Mouse (Mus musculus): Measurements from ENCODE around the gene Tm4sf19. TPM values are rescaled to one million over a fixed set of nuclear protein-coding genes. Genes with fewer than 3 reads are reported as not detected.
A peak's percentile ranks its signal among the peaks of the same experiment; 100 is the strongest.
"Not testable (repeated sequence)": the region's sequence is repeated elsewhere in the genome, so short reads cannot be mapped to it uniquely, and the experiment has no call there.

The Tm4sf19 gene
- total RNA-seq, 2 experiments from 2014 or later: not detected

- no peak for DNase-seq (ENCODE audit: low spot score in 2 of 2)
Measured at GRCm38 (mm10) chr16:32427506-32427905, 27.2 kb downstream of the Tm4sf19 start.

- peak; percentile 87 to 91 for DNase-seq (ENCODE audit: low spot score in 2 of 2)
Measured at GRCm38 (mm10) chr16:32430474-32431046, 30.3 kb downstream of the Tm4sf19 start, which contains the start of gene Pcyt1a. TSS of gene Pcyt1a (plus strand) at chr16:32430921.

GRCm38 (mm10) chr16:32431047-32431591 lies 30.8 kb downstream of the Tm4sf19 start:
- DNase-seq (ENCODE audit: low spot score in 2 of 2): no peak

- no peak for DNase-seq (ENCODE audit: low spot score in 2 of 2)
Measured at GRCm38 (mm10) chr16:32431926-32432325, 31.6 kb downstream of the Tm4sf19 start.

- no peak for DNase-seq (ENCODE audit: low spot score in 2 of 2)
Measured at GRCm38 (mm10) chr16:32433138-32433537, 32.8 kb downstream of the Tm4sf19 start.

- no peak for DNase-seq (ENCODE audit: low spot score in 2 of 2)
Measured at GRCm38 (mm10) chr16:32434066-32434465, 33.8 kb downstream of the Tm4sf19 start.

GRCm38 (mm10) chr16:32434691-32435090 lies 34.4 kb downstream of the Tm4sf19 start:
- no peak for DNase-seq (ENCODE audit: low spot score in 2 of 2)

GRCm38 (mm10) chr16:32436657-32437056 lies 36.4 kb downstream of the Tm4sf19 start:
- DNase-seq (ENCODE audit: low spot score in 2 of 2): no peak

GRCm38 (mm10) chr16:32437266-32437665 lies 37.0 kb downstream of the Tm4sf19 start:
- no peak for DNase-seq (ENCODE audit: low spot score in 2 of 2)

- no peak for DNase-seq (ENCODE audit: low spot score in 2 of 2)
Measured at GRCm38 (mm10) chr16:32441432-32441831, 41.1 kb downstream of the Tm4sf19 start.

GRCm38 (mm10) chr16:32444615-32445014 lies 44.3 kb downstream of the Tm4sf19 start:
- DNase-seq (ENCODE audit: low spot score in 2 of 2): not testable (repeated sequence)

- no peak for DNase-seq (ENCODE audit: low spot score in 2 of 2)
Measured at GRCm38 (mm10) chr16:32445558-32445957, 45.3 kb downstream of the Tm4sf19 start.

- no peak for DNase-seq (ENCODE audit: low spot score in 2 of 2)
Measured at GRCm38 (mm10) chr16:32446563-32447138, 46.3 kb downstream of the Tm4sf19 start.

GRCm38 (mm10) chr16:32449665-32450064 lies 49.4 kb downstream of the Tm4sf19 start:
- DNase-seq (ENCODE audit: low spot score in 2 of 2): no peak

GRCm38 (mm10) chr16:32450133-32450532 lies 49.8 kb downstream of the Tm4sf19 start:
- DNase-seq (ENCODE audit: low spot score in 2 of 2): no peak

GRCm38 (mm10) chr16:32453102-32453501 lies 52.8 kb downstream of the Tm4sf19 start:
- DNase-seq (ENCODE audit: low spot score in 2 of 2): no peak

GRCm38 (mm10) chr16:32454646-32455045 lies 54.3 kb downstream of the Tm4sf19 start:
- no peak for DNase-seq (ENCODE audit: low spot score in 2 of 2)

GRCm38 (mm10) chr16:32456086-32456485 lies 55.8 kb downstream of the Tm4sf19 start:
- no peak for DNase-seq (ENCODE audit: low spot score in 2 of 2)

GRCm38 (mm10) chr16:32456761-32457160 lies 56.5 kb downstream of the Tm4sf19 start:
- DNase-seq (ENCODE audit: low spot score in 2 of 2): no peak

Measured in layer of hippocampus, postnatal 10 days (tissue).